Mouse (Mus musculus): ENCODE measurements around the gene Hsf4. TPM values are rescaled to one million over a fixed set of nuclear protein-coding genes. Genes with fewer than 3 reads are reported as not detected.

Gene Hsf4
- total RNA-seq, 4 experiments from 2014 or later: 21.3 to 25.7 (median 22.9) TPM

DNA sequence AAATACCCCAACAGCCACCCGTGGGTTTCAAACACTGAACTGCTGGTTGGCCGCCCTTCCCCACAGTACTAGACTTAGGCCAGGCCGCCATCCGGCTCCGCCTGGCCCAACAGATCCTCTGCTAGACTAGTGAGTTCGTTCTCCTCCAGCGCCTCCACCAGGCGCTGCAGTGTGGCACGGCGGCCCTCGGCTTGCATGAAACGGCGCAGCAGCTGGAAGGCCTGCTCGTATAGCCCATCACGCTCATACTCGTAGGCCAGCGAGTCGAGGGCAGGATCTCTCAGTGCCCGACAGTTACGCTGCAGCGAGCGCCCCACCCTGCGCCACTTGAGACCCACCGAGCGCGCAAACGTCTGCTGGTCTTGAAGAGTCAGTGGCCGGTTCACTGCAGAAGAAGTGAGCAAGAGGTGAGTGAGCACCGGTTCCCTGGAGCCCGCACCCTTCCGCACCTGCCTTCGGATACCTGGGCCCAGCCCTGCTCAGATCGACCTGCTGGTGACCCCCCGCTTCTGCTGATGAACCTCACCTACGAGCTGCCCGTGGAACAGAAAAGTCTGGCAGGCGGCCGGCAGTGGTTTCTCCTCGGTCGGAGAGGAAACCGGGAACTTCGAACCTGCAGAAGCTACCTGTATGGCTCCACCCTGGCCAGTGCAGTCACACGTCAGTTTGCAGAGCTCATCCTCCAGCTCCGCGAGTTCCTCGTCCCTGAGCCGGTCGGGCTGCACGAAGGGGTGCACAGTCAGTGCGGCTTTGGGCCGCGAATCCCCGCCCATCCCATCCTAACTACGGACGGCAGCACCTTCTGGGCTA, 10.5 kb upstream of the Hsf4 start:
- no peak for DNase-seq (ENCODE audit: low spot score in 2 of 2)

DNA sequence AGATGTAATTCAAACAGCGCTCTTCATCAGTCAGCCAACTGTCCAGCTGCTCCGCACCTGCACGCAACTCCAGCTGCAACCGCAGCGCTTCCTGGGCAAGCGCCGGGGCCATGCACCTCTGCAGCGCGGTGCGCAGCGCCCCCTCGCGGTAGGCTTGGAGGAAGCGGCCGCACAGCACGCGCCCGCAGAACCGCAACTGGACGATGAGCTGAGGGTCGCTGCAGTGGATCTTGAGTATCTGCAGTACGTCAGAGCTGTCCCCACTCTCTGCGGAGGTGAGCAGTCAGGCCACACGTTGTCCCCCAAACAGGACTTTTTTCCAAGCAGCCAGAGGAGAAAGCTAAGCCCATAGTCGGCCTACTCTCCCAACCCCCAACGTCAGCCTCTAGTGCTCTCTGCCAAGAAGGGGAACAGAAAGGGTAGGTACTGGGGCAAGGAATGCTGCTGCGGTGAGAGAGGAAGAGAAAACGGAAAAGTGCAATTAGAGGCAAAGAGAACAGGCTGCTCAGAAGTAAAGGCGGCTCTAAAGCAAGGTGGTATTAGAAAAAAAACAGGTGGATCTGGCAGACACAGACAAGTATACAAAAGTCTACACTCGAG, 9.8 kb upstream of the Hsf4 start:
- no peak for DNase-seq (ENCODE audit: low spot score in 2 of 2)

DNA sequence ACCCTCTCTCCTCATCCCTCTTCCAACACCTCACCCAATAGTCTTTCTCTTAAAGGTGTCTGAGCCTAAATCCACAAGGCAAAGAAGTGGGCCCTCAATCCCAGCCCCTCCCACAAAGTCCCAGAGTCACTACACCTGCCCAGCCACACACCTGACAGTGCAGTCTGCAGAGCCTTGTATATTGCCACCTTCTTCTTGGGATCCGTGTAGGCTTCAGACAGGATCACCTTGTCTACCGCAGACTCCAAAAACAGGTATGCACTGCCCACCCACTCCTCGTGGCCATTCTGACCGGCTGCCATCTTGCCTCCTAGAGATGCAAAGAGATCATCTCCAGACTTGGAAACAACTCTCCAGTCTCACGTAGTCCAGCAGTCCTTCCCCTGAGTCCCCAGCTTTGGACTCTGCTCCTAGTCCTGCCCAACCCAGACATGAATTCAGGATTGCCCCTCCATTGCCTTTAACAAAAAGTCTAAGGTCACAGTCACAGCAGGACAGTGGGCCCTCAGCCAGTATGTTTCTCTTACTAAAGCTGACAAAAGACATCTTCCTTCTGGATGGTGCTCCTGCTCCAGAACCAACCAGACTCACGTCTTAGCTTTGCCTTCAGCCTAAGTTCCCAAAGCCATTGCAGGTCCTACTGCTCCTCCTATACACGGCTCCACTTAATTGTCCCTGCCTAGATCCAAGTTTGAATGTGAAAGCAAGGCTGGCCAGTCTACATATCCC, 9.1 kb upstream of the Hsf4 start:
- no peak for DNase-seq (ENCODE audit: low spot score in 2 of 2)

DNA sequence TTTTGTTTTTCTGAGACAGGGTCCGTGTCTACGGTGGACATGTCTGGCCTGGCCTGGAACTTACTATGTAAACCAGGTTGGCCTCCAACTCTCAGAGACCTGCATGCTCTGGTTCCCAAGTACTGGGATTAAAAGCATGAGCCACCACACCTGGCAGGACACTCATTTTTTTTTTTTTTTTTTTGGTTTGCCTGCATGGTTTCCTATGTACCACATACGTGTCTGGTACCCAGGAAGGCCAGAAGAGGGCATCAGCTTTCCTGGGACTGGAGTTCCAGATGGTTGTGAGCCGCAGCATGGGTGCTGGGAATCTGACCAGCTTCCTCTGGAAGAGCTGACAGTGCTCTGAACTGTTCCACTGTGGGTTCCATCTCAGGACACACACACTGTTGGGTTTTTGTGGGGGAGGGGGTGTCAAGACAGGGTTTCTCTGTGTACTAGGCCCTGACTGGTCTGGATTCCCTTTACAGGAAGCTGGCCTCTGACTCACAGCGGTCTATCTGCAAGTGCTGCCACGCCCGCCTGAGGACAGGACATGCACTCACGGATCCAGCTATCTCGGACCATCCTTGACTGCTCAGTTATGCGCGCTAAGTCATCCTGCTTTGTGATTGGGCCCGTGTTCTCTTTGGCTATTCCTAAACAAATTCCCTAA, 8.1 kb upstream of the Hsf4 start:
- no peak for DNase-seq (ENCODE audit: low spot score in 2 of 2)

DNA sequence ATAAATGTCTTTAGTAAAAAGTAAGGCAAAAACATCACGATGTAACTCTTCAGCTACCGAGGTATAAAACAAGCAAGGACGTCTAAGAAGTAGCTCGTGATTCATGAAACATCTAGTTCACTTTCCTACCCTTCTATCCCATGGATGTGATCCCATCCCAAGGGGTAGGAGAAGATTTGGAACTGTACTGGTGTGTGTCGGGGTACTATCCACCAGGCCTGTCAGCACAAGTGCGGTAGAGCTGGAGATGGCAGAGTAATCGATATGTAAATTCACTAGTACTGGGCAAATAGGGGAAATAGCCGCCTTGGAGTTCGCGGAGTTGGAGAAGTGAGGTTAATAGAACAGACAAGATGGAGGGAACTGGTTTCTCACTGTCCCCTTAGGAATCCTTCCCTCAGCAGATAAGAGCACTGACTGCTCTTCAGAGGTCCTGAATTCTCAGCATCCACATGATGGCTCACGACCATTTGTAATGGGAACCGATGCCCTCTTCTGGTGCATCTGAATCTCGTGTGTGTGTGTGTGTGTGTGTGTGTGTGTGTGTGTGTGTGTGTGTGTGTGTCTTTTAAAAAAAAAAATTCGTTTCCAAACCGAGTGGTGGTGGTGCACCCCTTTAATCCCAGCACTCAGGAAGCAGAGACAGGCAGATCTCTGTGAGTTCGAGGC, 6.2 kb upstream of the Hsf4 start:
- no peak for DNase-seq (ENCODE audit: low spot score in 2 of 2)

DNA sequence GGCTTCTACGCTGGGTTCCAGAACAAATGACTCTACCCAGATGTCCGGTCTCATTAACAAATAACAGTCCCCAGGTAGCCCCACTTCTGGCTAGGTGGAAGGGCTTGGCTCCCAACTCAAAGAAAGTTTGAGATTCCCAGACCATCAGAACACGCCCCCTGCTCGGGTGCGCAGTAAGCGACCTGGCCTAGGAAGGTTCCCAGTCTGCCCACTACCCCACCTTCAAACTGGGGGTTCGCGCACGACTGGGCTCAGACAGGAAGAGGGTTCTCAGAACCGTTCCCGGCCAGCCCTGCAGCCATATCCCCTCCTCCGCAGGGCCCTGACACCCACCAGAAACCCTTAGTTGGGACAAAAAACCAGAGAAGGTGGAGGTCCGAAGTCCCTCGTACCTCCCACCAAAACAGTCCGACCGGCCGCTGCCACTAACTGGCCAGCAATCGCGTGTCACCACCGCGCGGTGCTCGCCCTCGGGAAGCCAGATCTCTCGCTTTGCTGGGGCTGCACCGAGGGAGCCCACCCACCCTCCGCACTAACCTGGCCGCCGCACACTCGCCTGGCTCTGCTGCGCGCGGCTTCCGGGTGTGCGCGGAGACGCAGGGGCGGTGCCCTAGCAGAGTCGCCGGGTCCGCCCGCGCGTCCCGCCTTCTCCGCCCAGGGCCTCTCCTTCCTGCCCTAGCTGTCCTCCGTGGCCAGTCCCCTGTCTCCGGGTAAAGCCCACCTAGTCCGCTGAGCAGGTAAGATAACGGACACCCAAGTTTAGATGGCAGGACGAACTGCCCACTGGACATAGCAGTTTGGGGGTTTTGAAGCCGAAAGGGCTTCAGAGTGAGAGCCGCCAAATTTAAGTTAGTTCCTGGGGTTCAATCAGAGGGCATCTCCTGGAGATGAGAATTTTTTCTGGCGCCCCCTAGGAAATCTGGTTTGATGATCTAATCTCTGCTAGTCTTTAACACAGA, 5.3 kb upstream of the Hsf4 start, which contains the start of the genes Tradd and Fbxl8:
Gene Tradd, minus strand, starts transcription at position 586 of the 959 bp plus-strand sequence.
Gene Fbxl8, plus strand, starts transcription at position 625 of the 959 bp plus-strand sequence.
- DNase-seq (ENCODE audit: low spot score in 2 of 2): no peak

DNA sequence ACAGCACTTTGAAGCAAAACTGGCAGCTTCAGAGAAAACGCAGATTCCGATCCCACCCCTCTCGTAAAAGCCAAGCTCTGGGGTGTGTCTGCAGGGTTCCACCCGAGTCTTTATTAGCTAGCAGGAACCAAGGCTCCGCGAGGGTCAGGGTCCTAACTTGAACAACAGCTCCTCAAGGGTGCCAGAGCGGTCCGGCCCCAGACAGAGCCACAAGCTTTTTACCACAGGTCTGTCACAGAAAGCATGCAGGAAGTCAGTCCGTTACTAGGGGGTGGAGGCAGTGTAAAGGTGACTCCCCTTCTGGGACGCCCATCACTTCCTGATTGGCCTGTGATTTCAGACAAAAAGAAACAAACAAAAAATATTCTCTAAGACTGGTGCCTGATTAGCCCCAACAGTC, 4.5 kb upstream of the Hsf4 start:
- no peak for DNase-seq (ENCODE audit: low spot score in 2 of 2)

DNA sequence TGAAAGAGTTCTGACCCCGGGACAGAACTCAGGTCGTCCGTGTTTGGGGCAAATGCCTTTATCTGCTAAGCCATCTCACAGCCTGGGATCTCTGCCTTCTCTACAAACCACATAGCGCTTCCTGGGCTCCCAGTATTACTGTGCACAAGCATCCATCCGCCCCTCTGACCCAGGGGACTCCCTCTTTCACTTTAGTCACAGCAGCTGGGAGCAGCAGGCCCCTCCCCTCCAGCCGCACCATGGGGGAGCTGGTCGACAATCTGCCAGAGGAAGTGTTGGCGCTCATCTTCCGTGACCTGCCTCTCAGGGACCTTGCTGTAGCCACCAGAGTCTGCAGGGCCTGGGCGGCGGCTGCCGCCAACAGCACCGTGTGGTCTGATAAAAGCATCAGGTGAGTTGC, 2.8 kb upstream of the Hsf4 start:
- no peak for DNase-seq (ENCODE audit: low spot score in 2 of 2)

DNA sequence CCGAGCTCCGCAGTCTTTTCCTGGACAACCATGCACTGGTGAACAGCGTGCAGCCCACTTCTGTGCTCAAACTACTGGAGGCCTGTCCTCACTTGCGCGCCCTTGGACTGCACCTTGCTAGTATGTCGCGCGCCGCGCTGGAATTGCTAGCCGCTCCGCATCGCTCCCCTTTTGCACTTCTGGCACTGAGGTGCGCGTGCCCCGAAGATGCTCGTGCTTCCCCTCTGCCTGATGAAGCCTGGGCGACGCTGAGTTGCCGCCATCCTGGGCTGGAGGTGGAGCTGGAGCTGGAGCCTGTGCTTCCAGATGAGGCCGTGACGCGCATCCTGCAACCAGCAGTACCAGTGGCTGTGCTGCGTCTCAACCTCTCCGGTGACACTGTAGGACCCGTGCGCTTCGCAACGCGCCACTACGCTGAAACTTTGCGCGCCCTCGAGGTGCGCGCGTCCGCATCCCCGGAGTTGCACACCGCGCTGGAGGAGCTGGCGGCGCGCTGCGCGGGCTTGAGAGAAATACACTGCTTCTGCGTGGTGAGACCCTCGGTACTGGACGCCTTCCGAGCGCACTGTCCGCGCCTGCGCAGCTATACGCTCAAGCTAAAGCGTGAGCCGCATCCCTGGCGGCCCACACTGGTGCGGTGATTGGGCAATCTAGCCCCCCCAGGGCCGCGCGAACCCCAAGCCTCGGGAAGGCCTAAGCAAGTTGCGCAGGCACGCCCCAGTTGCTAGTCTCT, 1.1 kb upstream of the Hsf4 start:
- DNase-seq (ENCODE audit: low spot score in 2 of 2): peak in 1 of 2 experiments; percentile 89

DNA sequence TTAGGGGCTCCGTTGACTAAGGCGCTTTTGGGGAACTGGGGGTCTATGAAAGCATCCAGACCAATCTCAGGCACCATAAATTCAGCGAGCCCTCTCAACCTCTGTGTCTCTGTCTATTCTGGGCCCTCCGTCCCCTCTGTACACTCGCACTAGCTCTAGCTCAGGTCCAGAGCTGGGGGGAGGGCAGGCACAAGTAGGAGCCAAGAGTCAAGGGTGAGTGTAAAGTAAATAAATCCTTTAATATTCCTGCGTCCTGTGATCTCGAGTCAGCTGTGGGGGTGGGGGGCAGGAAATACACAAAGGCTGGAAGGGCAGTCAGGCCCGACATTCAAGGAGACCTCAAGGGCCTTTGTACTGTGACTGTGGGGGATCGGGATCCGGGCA, 534 bp upstream of the Hsf4 start:
- DNase-seq (ENCODE audit: low spot score in 2 of 2): no peak

DNA sequence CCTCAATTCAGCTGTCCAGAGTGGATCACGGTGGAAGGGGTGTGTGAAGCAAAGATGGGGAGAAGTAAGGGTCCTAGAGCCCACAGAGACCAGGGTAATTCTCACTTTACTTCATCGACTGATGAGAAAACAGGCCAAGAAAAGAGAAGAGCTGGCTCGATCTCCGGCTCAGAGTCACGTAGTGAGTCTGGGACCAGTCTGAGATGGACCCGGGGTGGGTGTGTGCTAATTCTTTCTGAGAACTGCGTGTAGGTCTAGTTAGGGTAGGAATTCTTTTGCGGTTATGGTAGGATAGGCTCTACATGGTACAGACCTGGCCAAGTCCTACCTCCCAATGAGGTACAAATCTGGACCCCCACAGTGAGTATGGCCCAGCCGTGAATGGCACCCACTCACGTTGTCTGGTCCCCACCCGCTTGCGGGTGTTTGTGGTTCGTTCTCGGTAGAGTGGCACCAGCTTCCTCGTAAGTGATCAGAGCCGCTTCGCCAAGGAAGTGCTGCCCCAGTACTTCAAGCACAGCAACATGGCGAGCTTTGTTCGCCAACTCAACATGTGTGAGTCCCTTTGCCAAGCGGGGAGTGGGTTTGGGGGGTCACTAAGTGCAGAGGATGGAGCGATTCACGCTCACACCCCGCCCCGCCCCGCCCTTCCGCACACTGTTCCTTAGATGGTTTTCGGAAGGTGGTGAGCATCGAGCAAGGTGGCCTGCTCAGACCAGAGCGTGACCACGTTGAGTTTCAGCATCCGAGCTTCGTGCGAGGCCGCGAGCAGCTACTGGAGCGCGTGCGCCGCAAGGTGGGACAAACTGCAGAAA, 707 bp downstream of the Hsf4 start:
- no peak for DNase-seq (ENCODE audit: low spot score in 2 of 2)

DNA sequence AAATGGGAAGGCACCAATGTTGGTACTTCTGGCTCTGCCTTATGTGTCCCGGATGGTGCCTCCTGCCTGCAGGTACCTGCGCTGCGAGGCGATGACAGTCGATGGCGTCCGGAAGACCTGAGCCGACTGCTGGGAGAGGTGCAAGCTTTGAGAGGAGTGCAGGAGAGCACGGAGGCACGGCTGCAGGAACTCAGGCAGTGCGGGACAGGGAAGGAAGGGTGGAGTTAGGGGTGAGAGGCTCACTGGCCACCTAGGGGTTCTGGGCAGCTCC, 1.2 kb downstream of the Hsf4 start:
- DNase-seq (ENCODE audit: low spot score in 2 of 2): no peak

DNA sequence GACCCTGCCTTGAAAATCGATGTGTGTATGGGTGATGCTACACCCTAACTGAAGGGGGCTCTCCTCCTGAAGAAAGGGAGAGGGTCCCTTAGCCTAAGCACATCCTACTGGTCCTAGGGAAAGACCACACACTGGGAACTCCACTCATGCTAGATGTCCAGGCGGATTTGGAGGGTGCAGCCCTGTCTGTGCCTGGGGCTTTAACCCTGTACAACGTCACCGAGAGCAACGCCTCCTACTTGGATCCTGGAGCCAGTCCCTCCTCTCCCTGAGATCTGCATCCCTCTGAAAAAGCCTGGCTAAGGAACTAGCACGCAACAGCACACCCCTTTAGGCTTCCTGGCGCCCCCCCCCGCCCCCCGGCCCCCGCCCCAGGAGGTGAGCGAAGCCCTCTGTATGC, 5.8 kb downstream of the Hsf4 start:
- DNase-seq (ENCODE audit: low spot score in 2 of 2): no peak

DNA sequence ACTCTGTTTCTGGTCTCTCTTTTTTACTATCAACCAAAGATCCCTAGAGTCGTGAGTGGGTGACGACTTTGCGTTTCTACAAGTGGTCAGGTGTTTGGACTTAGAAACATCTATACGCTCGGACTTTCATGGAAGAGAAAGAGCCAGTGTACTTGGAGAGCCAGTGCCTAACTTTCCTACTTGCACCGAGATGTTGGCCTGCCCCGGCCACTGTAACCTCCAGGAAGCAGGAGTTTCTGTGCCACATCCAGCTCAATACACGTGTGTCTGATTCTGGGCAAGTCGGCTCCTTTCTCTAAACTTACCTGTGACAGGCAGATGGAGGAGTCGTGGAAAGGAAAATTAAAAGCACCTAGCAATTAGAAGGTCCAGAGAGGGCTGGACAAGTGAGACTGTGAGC, 6.2 kb downstream of the Hsf4 start, which contains the start of gene Nol3:
Gene Nol3, plus strand, starts transcription at position 301 of the 400 bp plus-strand sequence.
- DNase-seq (ENCODE audit: low spot score in 2 of 2): no peak

DNA sequence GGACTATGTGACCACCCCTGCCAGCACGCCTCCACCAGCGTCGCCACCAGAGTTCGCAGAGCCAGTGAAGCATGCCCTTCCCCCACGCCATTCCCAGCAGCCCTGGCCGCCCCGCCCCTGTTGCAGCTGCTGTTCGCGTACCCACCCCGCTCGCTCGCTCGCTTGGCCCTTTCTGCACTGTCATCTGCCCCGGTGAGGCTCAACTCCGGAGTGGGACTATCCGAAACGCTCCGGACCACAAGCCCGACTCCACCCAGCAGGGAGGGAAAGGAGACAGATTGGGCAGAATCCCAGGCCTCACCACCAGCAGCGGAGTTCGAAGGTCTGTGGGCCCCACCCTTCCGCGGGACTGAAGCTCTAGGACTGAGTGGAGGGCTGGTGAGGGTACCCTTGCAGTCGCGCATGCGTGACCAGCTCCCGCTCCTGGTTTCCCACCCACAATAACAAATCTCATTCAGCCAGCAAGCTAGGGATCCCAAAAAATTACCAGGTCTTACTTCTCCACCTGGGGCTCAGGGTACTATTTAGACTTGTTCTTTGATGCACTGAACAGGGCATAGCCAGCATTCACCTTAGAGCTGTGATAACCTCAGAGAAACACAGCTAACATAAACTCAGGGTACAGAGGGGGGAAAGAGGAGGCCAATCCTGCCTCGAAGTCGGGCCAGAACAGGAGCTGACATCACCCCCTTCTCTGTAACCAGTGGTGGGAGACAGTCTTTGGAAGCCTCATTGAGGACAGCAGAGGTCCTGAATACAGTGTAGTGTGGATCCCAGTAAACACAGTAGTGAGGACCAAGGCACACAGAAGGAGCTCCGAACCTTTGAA, 6.9 kb downstream of the Hsf4 start:
- no peak for DNase-seq (ENCODE audit: low spot score in 2 of 2)

DNA sequence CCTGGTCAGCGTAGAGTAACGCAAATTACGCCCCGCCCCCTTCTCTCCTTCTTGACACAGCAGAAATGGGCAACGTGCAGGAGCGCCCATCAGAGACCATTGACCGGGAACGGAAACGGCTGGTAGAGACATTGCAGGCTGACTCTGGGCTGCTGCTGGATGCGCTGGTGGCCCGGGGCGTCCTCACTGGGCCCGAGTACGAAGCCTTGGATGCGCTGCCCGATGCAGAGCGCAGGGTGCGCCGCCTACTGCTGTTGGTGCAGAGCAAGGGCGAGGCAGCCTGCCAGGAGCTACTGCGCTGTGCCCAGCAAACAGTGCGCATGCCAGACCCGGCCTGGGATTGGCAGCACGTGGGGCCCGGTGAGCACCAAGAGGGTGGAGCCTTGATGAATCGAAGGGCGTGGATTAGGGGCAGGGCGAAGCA, 9.3 kb downstream of the Hsf4 start:
- DNase-seq (ENCODE audit: low spot score in 2 of 2): peak; percentile 77 to 88

DNA sequence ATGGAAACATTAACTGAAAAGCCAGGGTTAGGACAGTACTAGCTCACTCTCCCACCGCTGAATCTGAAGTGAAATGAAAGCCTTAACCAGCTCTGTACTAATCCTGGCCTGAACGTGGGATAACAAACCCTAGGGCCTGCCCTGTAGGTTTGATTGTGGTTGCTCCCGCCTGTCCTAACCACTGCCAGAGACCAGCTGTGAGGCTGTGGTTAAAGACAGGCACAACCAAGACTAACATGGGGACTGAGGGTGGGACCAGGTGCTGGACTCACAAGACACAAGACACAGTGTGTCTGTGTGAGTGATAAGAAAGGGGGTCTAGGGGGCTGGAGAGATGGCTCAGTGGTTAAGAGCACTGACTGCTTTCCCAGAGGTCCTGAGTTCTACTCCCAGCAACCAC, 11.0 kb downstream of the Hsf4 start:
- no peak for DNase-seq (ENCODE audit: low spot score in 2 of 2)

DNA sequence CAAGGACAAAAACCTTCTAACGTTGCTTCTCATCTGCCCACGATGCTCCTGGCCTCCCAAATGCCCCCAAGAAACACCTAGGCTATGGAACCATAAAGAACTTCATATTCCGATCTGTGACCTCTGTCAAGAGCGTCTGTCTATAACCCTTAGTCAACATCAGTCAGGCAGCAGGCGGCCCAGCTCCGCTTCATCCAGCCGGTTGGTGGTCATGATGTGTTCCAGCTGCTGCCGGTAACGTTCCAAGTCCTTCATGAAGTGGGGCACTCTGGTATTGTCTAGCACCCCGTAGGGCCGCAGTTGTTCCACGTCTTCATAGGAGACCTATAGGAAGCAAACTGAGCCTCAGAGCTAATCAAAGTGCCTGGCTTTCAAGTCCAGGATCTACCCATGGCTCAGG, 12.2 kb downstream of the Hsf4 start:
- DNase-seq (ENCODE audit: low spot score in 2 of 2): no peak

All from left cerebral cortex, adult 8-10 months (tissue).